Mouse (Mus musculus): ENCODE data around the gene Ankrd40.
A peak's percentile ranks its signal among the peaks of the same experiment; 100 is the strongest.

Gene Ankrd40

GRCm38 (mm10) chr11:94323271-94323925, 4.4 kb upstream of the Ankrd40 start:
- DNase-seq: no peak

- DNase-seq: no peak
Observed at GRCm38 (mm10) chr11:94324618-94325017, 3.2 kb upstream of the Ankrd40 start.

DNA sequence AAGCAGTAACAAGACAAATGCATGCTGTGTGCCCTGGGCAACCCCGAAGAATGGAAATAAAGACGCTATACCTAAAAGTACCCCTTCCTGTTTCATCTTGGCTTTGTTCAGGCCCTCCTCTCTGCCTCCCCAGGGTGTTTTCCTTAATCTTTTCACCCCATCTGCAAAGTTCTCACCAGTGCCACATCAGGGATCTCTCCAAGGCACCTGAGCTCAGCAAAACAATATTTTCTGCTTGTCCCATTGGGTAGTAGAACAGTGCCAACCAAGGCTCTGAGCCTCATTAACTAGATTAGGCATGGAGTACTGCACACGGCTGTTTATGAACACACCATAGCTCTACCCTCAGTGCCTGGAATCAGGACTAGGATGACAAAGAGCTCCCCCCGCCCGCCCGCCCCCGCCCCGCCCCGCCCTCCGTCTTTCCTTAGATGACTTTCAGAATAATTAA, 815 bp upstream of the Ankrd40 start:
- no peak for DNase-seq

DNA sequence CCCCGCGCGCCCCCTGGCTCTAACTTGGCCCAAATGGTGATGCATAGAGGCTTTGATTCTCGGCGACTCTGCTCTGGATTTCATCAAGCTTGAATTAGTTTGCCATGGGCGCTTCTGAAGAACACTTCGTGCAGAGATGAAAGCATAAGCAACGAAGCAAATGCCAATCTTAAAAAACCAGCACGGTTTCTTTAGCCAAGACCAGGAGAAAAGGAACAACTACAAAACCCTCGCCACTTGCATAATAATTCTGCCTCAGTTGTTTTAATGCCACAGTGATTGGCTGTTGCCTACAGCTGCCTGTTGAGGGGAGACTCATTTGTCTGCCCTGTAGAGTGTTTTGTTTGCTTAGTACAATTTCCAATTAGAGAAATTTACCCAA, 834 bp downstream of the Ankrd40 start:
- DNase-seq: no peak

- peak; percentile 69 for DNase-seq
Observed at GRCm38 (mm10) chr11:94329270-94329891, 1.6 kb downstream of the Ankrd40 start.

GRCm38 (mm10) chr11:94330211-94330610, 2.4 kb downstream of the Ankrd40 start:
- no peak for DNase-seq

GRCm38 (mm10) chr11:94332726-94333125, 4.9 kb downstream of the Ankrd40 start:
- DNase-seq: no peak

DNA sequence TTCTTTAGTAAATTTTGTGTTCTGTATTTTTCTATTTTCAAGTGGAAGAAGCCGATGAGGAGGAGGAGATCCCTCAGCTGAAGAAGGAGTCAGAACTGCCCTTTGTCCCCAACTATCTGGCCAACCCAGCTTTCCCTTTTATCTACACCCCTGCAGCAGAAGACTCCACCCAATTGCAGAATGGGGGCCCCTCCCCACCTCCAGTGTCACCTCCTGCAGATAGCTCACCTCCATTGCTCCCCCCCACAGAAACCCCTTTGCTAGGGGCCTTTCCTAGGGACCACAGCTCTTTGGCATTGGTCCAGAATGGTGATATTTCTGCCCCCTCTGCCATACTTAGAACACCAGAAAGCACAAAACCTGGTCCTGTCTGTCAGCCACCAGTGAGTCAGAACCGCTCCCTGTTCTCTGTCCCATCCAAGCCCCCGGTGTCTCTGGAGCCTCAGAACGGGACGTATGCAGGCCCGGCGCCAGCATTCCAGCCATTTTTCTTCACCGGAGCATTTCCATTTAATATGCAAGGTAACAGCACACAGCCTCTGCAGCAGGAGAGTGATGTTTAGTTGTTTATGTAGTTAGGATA, 6.7 kb downstream of the Ankrd40 start:
- no peak for DNase-seq

GRCm38 (mm10) chr11:94336551-94336950, 8.8 kb downstream of the Ankrd40 start:
- DNase-seq: no peak

- DNase-seq: no peak
Observed at GRCm38 (mm10) chr11:94338347-94338746, 10.5 kb downstream of the Ankrd40 start.

DNA sequence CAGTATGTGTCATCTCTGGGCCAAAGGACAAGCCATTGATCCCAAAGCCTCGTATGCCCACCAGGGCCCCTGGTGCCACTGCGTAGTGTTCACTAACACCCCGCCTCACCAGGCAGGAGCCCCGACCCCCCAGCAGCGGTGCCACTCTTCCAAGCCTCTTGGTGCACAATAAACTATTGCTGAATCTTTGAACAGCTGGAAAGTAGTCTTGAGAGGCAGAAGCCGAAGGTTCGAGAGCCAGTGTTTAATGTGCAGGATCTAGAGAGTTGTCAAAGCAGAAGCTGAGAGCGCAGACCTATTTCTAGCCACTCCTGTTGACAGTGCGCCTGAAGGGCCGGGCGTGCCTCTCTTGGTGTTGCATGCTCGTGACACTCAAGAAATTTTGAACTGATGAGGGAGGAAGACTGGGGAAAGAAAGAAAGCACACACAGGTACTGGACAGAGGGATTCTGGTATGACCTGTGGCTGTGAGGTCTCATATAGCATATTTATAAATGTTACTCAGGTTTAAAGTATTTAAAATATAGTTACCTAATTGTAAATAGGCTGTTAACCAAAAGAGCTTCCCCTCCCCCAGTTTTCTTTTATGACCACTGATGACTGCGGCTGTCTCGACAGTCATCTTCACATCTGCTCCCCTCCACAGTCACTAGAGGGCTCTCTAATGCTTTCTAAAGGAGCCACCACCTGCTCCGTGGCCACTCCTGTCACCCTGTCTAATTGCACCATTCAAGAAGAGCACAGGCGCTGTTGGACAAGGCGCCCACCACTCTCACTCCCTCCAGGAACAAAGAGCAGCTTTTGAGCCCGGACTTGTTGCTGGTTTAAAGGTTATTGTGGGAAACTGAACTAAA, 12.2 kb downstream of the Ankrd40 start:
- peak; percentile 61 for DNase-seq

DNA sequence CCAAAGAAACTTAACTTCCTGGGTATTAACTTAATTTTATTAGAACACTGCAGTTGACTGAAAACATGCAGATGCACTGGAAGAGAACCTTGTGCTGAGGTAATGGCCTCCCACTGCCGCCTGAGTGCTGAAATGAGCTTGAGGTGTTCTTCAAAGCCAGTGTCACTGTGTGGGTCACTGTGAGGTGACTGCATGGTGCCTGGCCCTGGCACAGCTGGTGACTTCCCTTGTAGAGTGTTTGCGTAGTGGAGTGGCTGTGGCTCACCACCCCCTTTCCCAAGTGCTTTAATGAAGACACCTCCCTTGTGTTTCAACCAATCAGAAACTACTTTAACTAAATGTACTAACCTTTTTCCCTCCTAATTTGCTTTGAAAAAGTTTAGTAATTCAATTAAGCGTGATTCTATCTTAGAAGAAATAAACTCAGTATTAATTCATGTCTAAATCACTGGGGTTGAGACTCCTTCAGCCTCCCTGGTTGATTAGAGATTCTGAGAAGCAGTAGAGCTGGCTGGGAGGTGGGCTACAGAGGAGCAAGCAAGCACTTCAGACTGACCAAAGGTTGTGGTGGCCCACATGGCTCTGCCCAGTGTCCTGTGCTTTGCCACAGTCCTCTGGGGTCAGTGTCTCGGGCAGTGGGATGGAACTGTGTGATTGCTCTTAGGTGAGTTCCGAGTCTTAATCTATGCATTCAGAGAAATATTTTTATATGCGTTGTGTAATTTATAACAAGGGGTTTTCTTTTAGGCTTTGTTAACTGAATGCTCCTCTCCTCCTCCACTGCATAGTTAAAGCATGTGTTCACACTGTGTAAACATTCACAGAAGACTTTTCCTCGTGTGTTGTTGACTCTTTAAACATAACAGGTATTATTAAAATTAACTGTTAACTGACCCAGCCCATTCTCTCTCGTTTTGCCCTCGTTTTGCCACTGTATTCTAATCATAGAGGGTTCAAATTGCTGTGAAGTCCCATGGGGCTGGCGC, 13.4 kb downstream of the Ankrd40 start:
- no peak for DNase-seq

DNA sequence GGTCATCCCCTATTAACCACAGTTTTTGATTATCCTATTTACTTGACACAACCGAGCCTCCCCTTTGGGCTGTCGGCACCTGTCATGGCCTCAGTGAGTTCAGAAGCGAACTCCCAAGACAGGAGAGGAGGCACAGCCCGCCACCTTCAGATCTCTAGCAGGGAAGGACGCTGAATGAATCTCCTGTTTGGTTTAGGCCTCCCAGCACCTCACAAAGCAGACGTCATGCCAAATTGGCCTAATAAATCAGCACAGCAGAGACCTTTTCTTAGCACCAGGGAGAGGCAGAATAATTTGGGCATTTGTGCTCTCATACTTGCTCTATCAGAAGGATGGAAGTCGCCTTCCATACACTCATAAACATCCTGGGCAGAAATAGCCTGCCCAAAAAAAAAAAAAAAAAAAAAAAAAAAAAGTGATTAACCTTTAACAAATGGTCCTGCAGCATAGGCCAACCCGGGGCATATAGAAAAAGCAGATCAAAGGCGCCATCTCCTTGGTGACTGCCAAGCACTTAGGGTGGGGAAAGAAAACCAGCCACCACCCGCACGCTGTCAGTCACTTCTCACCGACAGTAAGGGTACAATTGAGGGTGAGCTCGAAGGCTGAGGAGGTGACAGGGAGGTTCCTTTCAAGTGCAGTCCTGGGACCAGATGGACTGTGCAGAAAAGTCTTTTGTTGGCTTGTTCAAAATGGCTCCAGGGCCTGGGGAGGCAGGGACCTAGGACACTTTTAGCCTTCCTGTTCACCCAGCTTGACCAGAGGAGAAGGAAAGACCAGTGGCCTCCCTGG, 14.5 kb downstream of the Ankrd40 start:
- DNase-seq: no peak

DNA sequence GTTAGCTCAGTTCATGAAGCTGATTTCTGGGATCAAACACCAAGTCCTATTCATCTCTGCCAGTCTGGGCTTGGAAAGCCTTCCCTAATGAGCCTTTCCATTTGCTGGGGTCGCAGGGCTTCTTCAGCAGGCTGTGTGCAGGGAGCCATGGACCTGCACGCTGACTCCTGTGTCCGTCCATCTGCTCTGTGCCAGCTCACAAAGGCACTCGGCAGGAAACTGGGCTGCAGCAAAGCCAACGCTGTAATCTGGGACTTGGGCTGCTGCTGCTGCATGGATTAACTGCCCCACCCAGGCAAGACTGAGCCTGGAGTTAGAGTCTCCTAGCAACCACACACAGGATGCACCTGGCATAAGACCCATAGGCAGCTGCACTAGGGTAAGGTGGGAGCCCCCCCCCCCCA, 16.2 kb downstream of the Ankrd40 start:
- DNase-seq: peak; percentile 48

- peak; percentile 47 for DNase-seq
Observed at GRCm38 (mm10) chr11:94344470-94344869, 16.7 kb downstream of the Ankrd40 start.

DNA sequence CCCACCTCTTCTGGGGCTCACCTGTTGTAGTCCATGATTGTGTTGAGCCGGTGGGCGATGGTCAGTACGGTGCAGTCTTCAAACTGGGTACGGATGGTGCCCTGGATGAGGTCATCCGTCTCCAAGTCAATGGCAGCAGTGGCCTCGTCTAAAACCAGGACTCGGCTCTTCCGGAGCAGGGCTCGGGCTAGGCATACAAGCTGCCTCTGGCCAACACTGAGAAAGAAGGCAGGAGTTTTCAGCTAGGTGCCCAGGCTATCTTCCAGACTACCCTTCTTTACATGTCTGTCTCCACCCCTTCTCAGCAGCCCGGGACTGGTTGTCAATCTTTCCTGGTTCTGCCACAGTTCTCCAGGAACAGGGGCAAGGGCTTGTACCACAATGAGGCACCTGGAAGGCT, 18.1 kb downstream of the Ankrd40 start:
- DNase-seq: no peak

- no peak for DNase-seq
Observed at GRCm38 (mm10) chr11:94346611-94347010, 18.8 kb downstream of the Ankrd40 start.

GRCm38 (mm10) chr11:94347063-94347575, 19.3 kb downstream of the Ankrd40 start:
- DNase-seq: no peak

DNA sequence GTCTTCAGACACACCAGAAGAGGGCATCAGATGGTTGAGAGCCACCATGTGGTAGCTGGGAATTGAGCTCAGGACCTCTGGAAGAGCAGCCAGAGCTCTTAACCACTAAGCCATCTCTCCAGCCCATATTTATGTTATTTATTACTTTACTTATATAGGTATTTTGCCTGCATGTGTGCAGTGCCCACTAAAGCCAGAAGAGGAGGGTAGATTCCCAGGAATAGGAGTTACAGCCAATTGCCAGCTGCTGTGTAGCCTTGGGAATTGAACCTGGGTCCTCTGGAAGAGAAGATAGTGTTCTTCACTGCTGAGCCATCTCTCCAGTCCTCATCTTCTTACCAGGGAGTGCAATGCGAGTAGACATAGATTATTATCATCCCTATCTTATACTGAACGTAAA, 22.0 kb downstream of the Ankrd40 start:
- no peak for DNase-seq

- no peak for DNase-seq
Observed at GRCm38 (mm10) chr11:94350337-94350736, 22.5 kb downstream of the Ankrd40 start.

GRCm38 (mm10) chr11:94351094-94351493, 23.3 kb downstream of the Ankrd40 start:
- DNase-seq: no peak
